Mouse (Mus musculus): Measurements from ENCODE around the gene Evi5l.

DNA sequence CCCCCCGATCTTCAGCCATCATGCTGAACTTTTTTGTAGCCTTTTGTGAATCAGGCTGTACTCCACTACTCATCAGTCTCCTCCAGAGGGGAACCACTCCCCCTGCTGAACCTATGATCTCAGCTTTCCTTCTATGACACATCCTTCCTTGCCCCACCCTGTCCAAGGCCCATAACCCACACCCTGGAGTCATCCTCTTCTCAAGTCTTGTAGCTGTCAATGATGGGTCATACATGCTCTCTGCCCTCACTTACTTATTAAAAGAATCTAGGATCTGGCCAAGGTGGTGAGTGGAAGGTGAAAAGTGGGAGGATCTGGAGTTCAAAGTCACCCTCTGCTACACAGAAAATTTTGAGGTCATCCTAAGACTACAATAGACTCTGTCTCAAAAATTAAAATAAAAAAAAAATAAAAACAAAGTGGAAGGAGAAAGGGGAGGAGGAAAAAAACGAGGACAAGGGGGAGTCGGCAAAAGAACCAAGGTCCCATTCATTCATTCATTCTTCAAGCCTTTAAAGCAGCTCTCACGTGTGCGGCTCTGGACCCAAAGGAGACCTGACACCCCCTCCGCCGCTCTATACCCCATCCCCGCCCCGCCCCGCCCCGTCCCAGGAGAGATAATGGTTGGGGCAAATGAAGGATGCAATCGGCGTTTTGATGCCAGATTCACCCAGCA, 1.1 kb upstream of the Evi5l start:
- TF ChIP-seq POLR2A (IDR thresholded peaks at IDR 0.05; ENCODE audit: insufficient read depth, low read depth, low read length) (no peak), CTCF (IDR thresholded peaks at IDR 0.05; ENCODE audit: insufficient read depth, low read depth, low read length) (no peak)
